Mouse (Mus musculus): ENCODE results near the gene Colec11.

Gene Colec11

DNA sequence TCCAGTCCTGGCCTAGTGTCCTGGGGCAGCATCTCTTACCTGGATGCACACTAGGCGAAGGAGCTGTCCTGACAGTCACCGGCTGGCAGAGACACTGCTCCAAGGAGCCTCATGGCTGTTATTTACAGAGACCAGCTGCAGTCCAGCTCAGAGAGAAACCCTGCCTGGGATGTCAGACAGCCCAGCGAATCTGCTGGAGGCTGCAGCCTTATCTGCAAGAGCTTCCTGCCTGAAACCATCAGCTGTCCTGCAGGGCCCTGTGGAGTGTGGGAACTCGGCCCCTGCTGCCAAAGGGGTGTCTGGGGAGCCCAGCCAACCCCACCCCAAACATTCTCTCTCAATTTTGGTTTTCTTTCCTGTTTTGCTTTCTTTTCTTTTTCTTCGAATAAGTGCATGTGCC, at the start of gene Colec11:
Colec11 (minus strand) TSS at position 183 of the 400 bp plus-strand sequence.
- DNase-seq (ENCODE audit: low read depth, low spot score), result no peak

- DNase-seq (ENCODE audit: low read depth, low spot score), result no peak
Observed at GRCm38 (mm10) chr12:28667287-28667686, 44.1 kb upstream of the Colec11 start.

- DNase-seq (ENCODE audit: low read depth, low spot score), result no peak
Observed at GRCm38 (mm10) chr12:28666734-28667133, 43.6 kb upstream of the Colec11 start.

- DNase-seq (ENCODE audit: low read depth, low spot score), result no peak
Observed at GRCm38 (mm10) chr12:28662628-28663027, 39.5 kb upstream of the Colec11 start.

- DNase-seq (ENCODE audit: low read depth, low spot score), result peak; percentile 92
Observed at GRCm38 (mm10) chr12:28649141-28650110, 26.2 kb upstream of the Colec11 start, which contains the start of gene Rnaseh1. Rnaseh1 (plus strand) TSS chr12:28649602.

- DNase-seq (ENCODE audit: low read depth, low spot score), result no peak
Observed at GRCm38 (mm10) chr12:28638778-28639177, 15.6 kb upstream of the Colec11 start.

DNA sequence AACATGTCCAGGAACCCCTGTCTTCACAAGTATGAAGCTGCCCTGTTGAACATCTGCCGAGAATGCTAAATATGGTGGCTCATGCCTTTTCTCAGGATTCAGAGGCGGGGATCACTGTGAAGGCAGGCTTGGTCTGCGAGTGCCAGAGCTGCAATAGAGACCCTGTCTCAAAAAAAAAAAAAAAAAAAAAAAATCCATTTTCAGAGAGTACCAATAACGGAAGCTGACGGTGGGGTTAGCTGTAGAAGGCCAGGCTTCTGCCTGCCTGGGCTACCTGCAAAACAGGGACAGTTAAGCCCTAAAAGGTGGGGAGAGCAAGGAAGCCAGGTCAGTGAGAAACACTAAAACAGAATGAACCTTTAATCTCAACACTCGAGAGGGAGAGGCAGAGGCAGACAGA, 13.4 kb upstream of the Colec11 start:
- peak; percentile 61 for DNase-seq (ENCODE audit: low read depth, low spot score)

DNA sequence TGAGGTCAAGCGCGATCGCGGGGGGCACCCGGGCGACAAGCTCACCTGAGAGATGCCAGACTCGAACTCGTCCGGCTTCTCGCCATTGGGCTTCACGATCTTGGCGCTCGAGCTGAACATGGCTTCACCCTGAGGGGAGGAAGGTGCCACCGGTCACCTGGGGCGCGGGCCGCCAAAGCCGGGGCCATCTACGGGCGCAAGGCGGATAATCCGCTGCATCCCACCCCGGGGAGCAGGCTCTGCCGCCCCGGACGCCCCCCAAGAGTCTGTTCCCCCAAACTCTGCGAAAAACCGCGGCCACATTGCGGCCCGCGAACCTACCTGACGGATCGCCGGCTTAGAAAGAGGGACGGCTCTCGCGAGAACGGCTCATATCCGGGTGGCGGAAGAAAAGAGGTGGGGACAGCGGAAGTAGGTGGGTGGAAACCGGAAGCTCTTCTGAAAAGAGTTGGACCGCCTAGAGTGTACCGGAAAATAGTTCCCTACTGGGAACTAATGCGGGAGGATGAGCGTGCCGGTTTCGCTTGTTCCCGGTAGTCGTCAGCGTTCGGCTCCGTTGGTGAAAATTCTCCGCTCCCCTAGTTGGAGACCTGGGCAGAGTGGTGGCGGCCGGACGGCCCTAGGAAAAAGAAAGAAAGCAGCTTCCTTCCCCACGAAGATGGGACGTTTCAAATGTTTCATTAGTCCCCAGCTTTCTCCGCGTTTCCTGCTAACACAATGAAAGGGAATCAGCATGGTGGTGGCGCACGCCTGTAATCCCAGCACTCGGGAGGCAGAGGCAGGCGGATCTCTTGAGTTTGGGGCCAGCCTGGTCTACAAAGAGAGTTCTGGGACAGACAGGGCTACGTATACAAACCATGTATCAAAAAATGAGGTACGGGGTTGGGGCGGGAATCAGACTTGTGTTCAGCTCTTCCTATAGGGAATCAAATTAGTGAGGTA, 12.6 kb upstream of the Colec11 start, which contains the start of gene Rps7:
Rps7 (minus strand) TSS at position 419 of the 942 bp plus-strand sequence.
- peak; percentile 96 for DNase-seq (ENCODE audit: low read depth, low spot score)

- no peak for DNase-seq (ENCODE audit: low read depth, low spot score)
Observed at GRCm38 (mm10) chr12:28635058-28635534, 11.9 kb upstream of the Colec11 start.

DNA sequence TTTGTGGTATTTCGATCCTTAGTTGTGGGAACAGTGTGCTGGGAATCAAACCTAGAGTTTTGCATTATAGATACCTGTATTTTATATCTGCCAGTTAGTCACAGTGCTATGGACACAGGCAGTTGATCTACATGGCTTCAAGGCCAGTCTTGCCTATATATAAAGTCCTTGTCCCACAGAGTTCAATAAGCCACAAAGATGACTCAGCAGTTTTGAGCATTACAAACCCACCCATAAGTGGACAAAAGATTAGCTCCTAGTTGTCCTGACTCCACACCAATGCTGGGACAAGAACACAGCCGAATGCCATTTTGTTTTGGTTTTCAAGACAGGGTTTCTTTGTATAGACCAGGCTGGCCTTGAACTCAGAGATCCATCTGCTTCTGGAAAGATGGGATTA, 5.3 kb upstream of the Colec11 start:
- no peak for DNase-seq (ENCODE audit: low read depth, low spot score)

GRCm38 (mm10) chr12:28627092-28627491, 3.9 kb upstream of the Colec11 start:
- DNase-seq (ENCODE audit: low read depth, low spot score), result no peak

GRCm38 (mm10) chr12:28625407-28625806, 2.2 kb upstream of the Colec11 start:
- no peak for DNase-seq (ENCODE audit: low read depth, low spot score)

GRCm38 (mm10) chr12:28624251-28624650, 1.1 kb upstream of the Colec11 start:
- DNase-seq (ENCODE audit: low read depth, low spot score), result no peak

DNA sequence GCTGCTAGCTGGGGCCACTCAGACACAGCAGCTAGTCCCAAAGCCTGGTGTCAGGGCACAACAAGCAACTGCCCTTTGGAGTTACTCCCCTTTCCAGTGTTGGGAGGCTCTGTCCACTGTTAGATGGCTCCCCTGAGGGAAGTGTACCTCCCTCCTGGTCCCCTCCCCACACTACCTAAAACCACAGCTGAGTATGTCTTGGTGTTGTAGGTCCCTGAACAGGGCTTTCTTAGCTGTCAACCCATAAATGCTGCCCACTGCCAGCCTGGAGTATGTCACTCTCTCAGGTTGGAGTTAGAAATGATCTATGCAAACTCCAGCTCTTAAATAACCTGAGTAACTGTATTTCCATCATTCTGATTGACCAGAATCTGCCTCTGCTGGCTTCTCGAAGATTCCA, 536 bp downstream of the Colec11 start:
- no peak for DNase-seq (ENCODE audit: low read depth, low spot score)

DNA sequence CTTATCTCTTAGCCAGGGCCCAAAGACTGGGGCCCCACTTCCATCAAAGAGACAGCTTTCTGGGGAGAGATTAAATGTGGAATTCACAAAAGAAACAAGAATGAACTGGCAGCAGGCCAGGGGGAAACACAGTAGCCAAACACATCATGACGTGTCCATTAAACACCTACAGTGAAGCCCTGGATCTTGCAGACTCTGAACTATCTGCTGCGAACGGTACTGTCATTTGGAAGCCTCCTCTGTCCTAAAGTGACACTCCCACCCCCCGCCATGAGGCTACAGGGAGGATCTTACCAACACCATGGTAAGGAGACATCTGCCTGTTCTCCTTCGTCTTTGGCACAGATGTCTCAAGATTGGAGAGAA, 1.0 kb downstream of the Colec11 start:
- DNase-seq (ENCODE audit: low read depth, low spot score), result no peak

GRCm38 (mm10) chr12:28621451-28622166, 1.6 kb downstream of the Colec11 start:
- DNase-seq (ENCODE audit: low read depth, low spot score), result no peak

DNA sequence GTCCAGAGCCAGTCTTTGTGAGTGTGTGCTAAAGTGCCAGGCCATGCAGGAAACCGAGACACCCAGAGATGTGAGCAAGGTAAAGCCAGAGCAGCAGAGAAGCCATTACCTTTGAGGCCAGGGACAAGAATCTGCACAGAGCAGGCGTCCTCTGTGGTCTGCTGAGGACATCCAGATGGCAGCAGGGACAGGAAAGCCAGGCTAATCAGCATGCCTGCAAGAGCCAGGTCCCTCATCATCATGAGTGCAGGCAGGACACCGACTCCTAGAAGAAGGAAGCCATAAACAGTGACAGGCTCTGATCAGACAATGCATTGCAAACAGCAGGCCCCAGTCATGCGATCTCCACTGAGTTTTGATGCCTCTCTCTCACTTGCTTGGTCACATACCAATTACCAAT, 5.9 kb downstream of the Colec11 start:
- DNase-seq (ENCODE audit: low read depth, low spot score), result no peak

GRCm38 (mm10) chr12:28614401-28614800, 8.8 kb downstream of the Colec11 start:
- DNase-seq (ENCODE audit: low read depth, low spot score), result no peak

- no peak for DNase-seq (ENCODE audit: low read depth, low spot score)
Observed at GRCm38 (mm10) chr12:28612391-28612790, 10.8 kb downstream of the Colec11 start.

- no peak for DNase-seq (ENCODE audit: low read depth, low spot score)
Observed at GRCm38 (mm10) chr12:28607546-28608305, 15.5 kb downstream of the Colec11 start.
